Comparison of ENCODE assay signal across 9 mouse cellular contexts in genomic region chr9:83576689-83577057, GRCm38 (mm10). TPM values are rescaled to one million over a fixed set of nuclear protein-coding genes. Genes with fewer than 3 reads are reported as not detected.
A peak's percentile ranks its signal among the peaks of the same experiment; 100 is the strongest.
DNase-seq lines count a peak whose midpoint lies in the region; ATAC-seq lines count a peak whose summit lies in the region.
"Had no signal": no experiment of that assay in that cellular context is flagged by ENCODE, and none has a peak within 500 bp of the region (broad histone marks: within the 10 kb centered on the region; RNA-seq: fewer than 3 reads in every experiment).

No protein-coding gene starts in this region.

- ATAC-seq in frontal cortex, adult (ENCODE audit: low TSS enrichment), result peak; percentile 75
- ATAC-seq in kidney, embryonic 14.5 days (ENCODE audit: low FRiP score, low TSS enrichment), result peak; percentile 80
- ATAC-seq in midbrain, embryonic 16.5 days, result peak; percentile 80

- H3K9me3 ChIP-seq in embryonic facial prominence, embryonic 10.5 days, result no peaks in the 10 kb centered on the region
- no peaks in the 10 kb centered on the region for H3K9me3 ChIP-seq in kidney, embryonic 14.5 days (ENCODE audit: control insufficient read depth, low read length)
- no peaks in the 10 kb centered on the region for H3K9me3 ChIP-seq in midbrain, embryonic 16.5 days (replicated peaks; ENCODE audit: control insufficient read depth, low read length, poor library complexity, severe bottlenecking)

- peaks cover 25% of the 10 kb centered on the region for H3K4me1 ChIP-seq in embryonic facial prominence, embryonic 10.5 days
- H3K4me1 ChIP-seq in kidney, embryonic 14.5 days (ENCODE audit: control insufficient read depth, insufficient read depth, low read length), result no peaks in the 10 kb centered on the region
- peaks cover 5% of the 10 kb centered on the region for H3K4me1 ChIP-seq in midbrain, embryonic 16.5 days (ENCODE audit: control insufficient read depth, insufficient read depth, low read length)

- no peak overlapping the region for H3K27ac ChIP-seq in embryonic facial prominence, embryonic 10.5 days (replicated peaks)
- H3K27ac ChIP-seq in kidney, embryonic 14.5 days (ENCODE audit: low read depth, low read length), result no peak overlapping the region
- H3K27ac ChIP-seq in midbrain, embryonic 16.5 days (ENCODE audit: low read length), result peak overlapping the region; percentile 17

- H3K36me3 ChIP-seq in embryonic facial prominence, embryonic 10.5 days (replicated peaks), result no peaks in the 10 kb centered on the region
- H3K36me3 ChIP-seq in kidney, embryonic 14.5 days (ENCODE audit: control insufficient read depth, insufficient read depth, low read length), result no peaks in the 10 kb centered on the region
- no peaks in the 10 kb centered on the region for H3K36me3 ChIP-seq in midbrain, embryonic 16.5 days (ENCODE audit: control insufficient read depth, insufficient read depth, low read length)

- 38% methylated on average over 3 of the region's 3 CpGs for WGBS in embryonic facial prominence, embryonic 10.5 days
- 28% methylated on average over 3 of the region's 3 CpGs for WGBS in kidney, embryonic 14.5 days
- WGBS in midbrain, embryonic 16.5 days, result 27% methylated on average over 3 of the region's 3 CpGs

- H3K4me3 ChIP-seq in embryonic facial prominence, embryonic 10.5 days, result no peak overlapping the region
- H3K4me3 ChIP-seq in kidney, embryonic 14.5 days (ENCODE audit: low read length), result no peak overlapping the region
- H3K4me3 ChIP-seq in midbrain, embryonic 16.5 days (ENCODE audit: low read depth, low read length), result no peak overlapping the region

- no peak overlapping the region for H3K9ac ChIP-seq in kidney, embryonic 14.5 days (ENCODE audit: low read depth, low read length)
- no peak overlapping the region for H3K9ac ChIP-seq in midbrain, embryonic 16.5 days (ENCODE audit: low read depth, low read length)

- H3K4me2 ChIP-seq in kidney, embryonic 14.5 days (replicated peaks; ENCODE audit: low read depth, low read length), result no peak overlapping the region
- no peak overlapping the region for H3K4me2 ChIP-seq in midbrain, embryonic 16.5 days (ENCODE audit: low read length)

- no peaks in the 10 kb centered on the region for H3K27me3 ChIP-seq in embryonic facial prominence, embryonic 10.5 days (replicated peaks; ENCODE audit: low read depth, poor library complexity, severe bottlenecking)
- no peaks in the 10 kb centered on the region for H3K27me3 ChIP-seq in kidney, embryonic 14.5 days (ENCODE audit: control insufficient read depth, insufficient read depth, low read length)
- no peaks in the 10 kb centered on the region for H3K27me3 ChIP-seq in midbrain, embryonic 16.5 days (ENCODE audit: control insufficient read depth, insufficient read depth, low read depth, low read length)

- DNase-seq in frontal cortex, postnatal 14 days (ENCODE audit: low spot score in 2 of 2), result no peak
- peak; percentile 48 for DNase-seq in right cerebral cortex, postnatal 14 days
- no peak for DNase-seq in right cerebral cortex, postnatal 25 days
- peak; percentile 49 for DNase-seq in embryonic facial prominence, embryonic 10.5 days (ENCODE audit: low spot score)
- no peak for DNase-seq in adrenal gland, adult 18-20 months (ENCODE audit: low spot score in 2 of 2)

RNA-seq across cellular contexts. Expression of gene Sh3bgrl2, which starts 28.5 kb away (rescaled TPM):
- polyA plus RNA-seq in embryonic facial prominence, embryonic 10.5 days (2016; fragmentation: Nextera tagmentation; extraction: Ambion mirVana), result 12.7 and 15.3 TPM in 2 replicates
- polyA plus RNA-seq in kidney, embryonic 14.5 days (2014; fragmentation: Nextera tagmentation; extraction: Ambion mirVana), result 14.9 and 22.7 TPM in 2 replicates
- polyA plus RNA-seq in midbrain, embryonic 16.5 days (2015; fragmentation: Nextera tagmentation; extraction: Ambion mirVana), result 8.4 and 10.3 TPM in 2 replicates
- 10 to 100 TPM; 12.4 to 20.2 TPM for total RNA-seq in adrenal gland, adult 18-20 months (2021)
- total RNA-seq: MEL had no signal

Comparison
In these comparisons a context has a peak if more than half of its experiments do, and no peak if none do; other contexts are left out.
1. DNase-seq: peak in right cerebral cortex, postnatal 14 days (single experiment) and embryonic facial prominence, embryonic 10.5 days (single experiment); none in frontal cortex, postnatal 14 days (0 of 2), right cerebral cortex, postnatal 25 days (single experiment) and adrenal gland, adult 18-20 months (0 of 2).
2. Peak in every context shown above with its lines, with median percentiles within 50 percentile points of each other: ATAC-seq.